9 mouse cellular contexts compared by ENCODE assay signal in the genomic region with DNA sequence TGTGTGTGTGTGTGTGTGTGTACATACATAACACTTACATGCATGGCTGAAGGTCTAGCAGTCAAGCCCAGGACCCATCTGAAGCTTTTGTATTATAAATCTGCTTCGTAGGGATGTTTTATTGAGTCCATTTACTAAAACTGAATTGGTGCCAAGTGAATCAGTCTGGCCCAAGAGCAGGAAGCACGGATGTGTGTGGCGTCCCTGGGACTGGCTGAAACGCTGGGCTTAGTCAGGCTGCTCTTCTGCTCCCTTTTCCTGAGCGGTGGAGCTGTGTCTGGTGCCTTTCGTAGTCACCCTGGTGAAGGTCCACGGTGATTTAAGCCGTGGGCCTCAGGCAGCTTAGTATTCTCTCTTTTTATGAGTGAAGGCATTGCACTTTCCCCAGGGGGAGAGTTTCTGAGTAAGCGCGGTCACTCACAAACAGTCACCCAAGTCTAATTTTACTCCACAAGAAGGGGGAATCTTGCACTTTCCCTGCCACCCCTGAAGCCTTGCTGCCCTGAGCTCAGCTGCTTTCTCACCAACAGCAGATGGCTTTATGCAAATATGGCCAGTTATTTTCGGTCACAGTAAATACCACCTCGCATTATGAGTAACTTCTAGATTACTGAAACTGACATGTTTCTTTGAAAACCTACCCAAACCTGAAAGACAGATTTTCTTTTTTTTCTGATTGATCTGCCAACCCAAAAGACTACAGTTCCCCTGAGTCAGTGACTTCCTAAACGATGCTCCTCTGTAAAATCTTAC.
DNase-seq lines count a peak whose midpoint lies in the region; ATAC-seq and TF ChIP-seq lines count a peak whose summit lies in the region.
"Had no signal": no experiment of that assay in that cellular context is flagged by ENCODE, and none has a peak within 500 bp of the region (broad histone marks: within the 10 kb centered on the region; RNA-seq: fewer than 3 reads in every experiment).

No protein-coding gene starts in this region.

- peak; percentile 6 for TF ChIP-seq RAD21 in CH12.LX (IDR thresholded peaks at IDR 0.05; ENCODE audit: low read depth, low read length)

- no peak overlapping the region for H3K9ac ChIP-seq in CH12.LX (ENCODE audit: insufficient read depth, low read depth)
- H3K9ac ChIP-seq in hindbrain, embryonic 16.5 days (ENCODE audit: low read depth, low read length), result no peak overlapping the region
- no peak overlapping the region for H3K9ac ChIP-seq in liver, embryonic 12.5 days

- H3K4me2 ChIP-seq in CH12.LX (ENCODE audit: insufficient read depth, low read depth, poor library complexity, severe bottlenecking), result peak overlapping the region; percentile 74
- no peak overlapping the region for H3K4me2 ChIP-seq in hindbrain, embryonic 16.5 days (ENCODE audit: low read length)
- no peak overlapping the region for H3K4me2 ChIP-seq in liver, embryonic 12.5 days

- H3K36me3 ChIP-seq in kidney, adult 2 months (ENCODE audit: control insufficient read depth, insufficient read depth, low read length), result no peaks in the 10 kb centered on the region
- peaks cover 4 to 40% of the 10 kb centered on the region in 2 experiments for H3K36me3 ChIP-seq in CH12.LX (replicated peaks in 1 of 2; ENCODE audit: control insufficient read depth in 1 of 2, insufficient read depth in 1 of 2, low read length in 1 of 2)
- no peaks in the 10 kb centered on the region; the same call in 1 of the 2 replicates for H3K36me3 ChIP-seq in hindbrain, embryonic 16.5 days (ENCODE audit: control insufficient read depth, insufficient read depth, low read length)
- peaks cover 8% of the 10 kb centered on the region; the same call in 1 of the 2 replicates for H3K36me3 ChIP-seq in liver, embryonic 12.5 days

- in situ Hi-C loops in CH12.LX (cut with MboI; ENCODE audit: low pct_ligation_motif_present, low pct_unique_long_range_greater_than_20kb, low sequenced_read_pairs), result loop anchor here (5.0 kb wide), 1 partner anchor 74 kb away; no protein-coding TSS in a partner anchor

- no peaks in the 10 kb centered on the region for H3K79me2 ChIP-seq in CH12.LX (replicated peaks; ENCODE audit: control insufficient read depth, extremely low read depth, insufficient read depth, poor library complexity, severe bottlenecking)

- WGBS in kidney, adult 2 months, result 46% methylated on average over 13 of the region's 13 CpGs
- WGBS in hindbrain, embryonic 16.5 days, result 35% methylated on average over 13 of the region's 13 CpGs
- 72% methylated on average over 13 of the region's 13 CpGs for WGBS in liver, embryonic 12.5 days (ENCODE audit: insufficient replicate concordance)

- dilution Hi-C loops in CH12.LX (cut with MboI; ENCODE audit: extremely low pct_ligation_motif_present, extremely low pct_unique_long_range_greater_than_20kb, low sequenced_read_pairs), result no loop called here

- no peaks in the 10 kb centered on the region for H3K9me3 ChIP-seq in CH12.LX (replicated peaks; ENCODE audit: low read length)
- H3K9me3 ChIP-seq in hindbrain, embryonic 16.5 days (ENCODE audit: control insufficient read depth, low read length), result no peaks in the 10 kb centered on the region
- no peaks in the 10 kb centered on the region for H3K9me3 ChIP-seq in liver, embryonic 12.5 days (replicated peaks)

- no peak overlapping the region for H3K27ac ChIP-seq in kidney, adult 2 months (ENCODE audit: insufficient read depth, low read depth, low read length)
- peak overlapping the region; percentile 68 for H3K27ac ChIP-seq in CH12.LX (ENCODE audit: insufficient read depth, low read depth)
- H3K27ac ChIP-seq in hindbrain, embryonic 16.5 days (ENCODE audit: low read depth, low read length), result peak overlapping the region; percentile 40
- H3K27ac ChIP-seq in liver, embryonic 12.5 days, result no peak overlapping the region

- no peak overlapping the region for H3K4me3 ChIP-seq in kidney, adult 2 months (ENCODE audit: insufficient read depth, low read depth, low read length)
- no peak overlapping the region for H3K4me3 ChIP-seq in CH12.LX (replicated peaks in 1 of 3; ENCODE audit: low read depth in 2 of 3, low read length in 2 of 3, poor library complexity in 1 of 3)
- H3K4me3 ChIP-seq in hindbrain, embryonic 16.5 days (ENCODE audit: low read length), result no peak overlapping the region
- no peak overlapping the region for H3K4me3 ChIP-seq in liver, embryonic 12.5 days

- peak; percentile 99 for TF ChIP-seq EP300 in CH12.LX (IDR thresholded peaks at IDR 0.05; ENCODE audit: low read length)

- DNase-seq in kidney, adult 2 months, result peak; percentile 38
- DNase-seq in kidney, adult 8-10 months, result no peak
- DNase-seq in CH12.LX (ENCODE audit: extremely low read depth), result peak; percentile 94
- peak; percentile 34 for DNase-seq in adrenal gland, adult 8-10 months
- no peak for DNase-seq in ovary, postnatal 36 days (ENCODE audit: low spot score)
- no peak for DNase-seq in left cerebral cortex, postnatal 36 days (ENCODE audit: low spot score in 2 of 2)

- TF ChIP-seq POLR2A in kidney, adult 2 months (IDR thresholded peaks at IDR 0.05; ENCODE audit: low read depth, low read length), result no peak
- TF ChIP-seq POLR2A in CH12.LX (IDR thresholded peaks at IDR 0.05; ENCODE audit: low read depth, low read length), result no peak

- no peaks in the 10 kb centered on the region for H3K27me3 ChIP-seq in kidney, adult 2 months (replicated peaks; ENCODE audit: control insufficient read depth, insufficient read depth, low read length)
- no peaks in the 10 kb centered on the region for H3K27me3 ChIP-seq in CH12.LX (replicated peaks)
- no peaks in the 10 kb centered on the region for H3K27me3 ChIP-seq in hindbrain, embryonic 16.5 days (replicated peaks; ENCODE audit: control insufficient read depth, insufficient read depth, low read length)
- no peaks in the 10 kb centered on the region for H3K27me3 ChIP-seq in liver, embryonic 12.5 days (replicated peaks)

- intact Hi-C loops in left cerebral cortex, postnatal 36 days (cut with DNase I), result no loop called here

- ATAC-seq in hindbrain, embryonic 16.5 days, result no peak
- no peak for ATAC-seq in liver, embryonic 12.5 days
- ATAC-seq: activated CD4-positive, CD25-positive, alpha-beta regulatory T cell, adult 4 months had no signal

- no peaks in the 10 kb centered on the region for H3K4me1 ChIP-seq in kidney, adult 2 months (ENCODE audit: control insufficient read depth, insufficient read depth, low read length)
- peaks cover 6 to 50% of the 10 kb centered on the region in 2 experiments; a peak in 3 of 4 replicates for H3K4me1 ChIP-seq in CH12.LX (ENCODE audit: control insufficient read depth in 1 of 2, insufficient read depth in 2 of 2)
- peaks cover 13% of the 10 kb centered on the region for H3K4me1 ChIP-seq in hindbrain, embryonic 16.5 days (ENCODE audit: control insufficient read depth, insufficient read depth, low read depth, low read length)
- no peaks in the 10 kb centered on the region for H3K4me1 ChIP-seq in liver, embryonic 12.5 days

- TF ChIP-seq CTCF in kidney, adult 2 months (conservative IDR thresholded peaks at IDR 0.05; ENCODE audit: insufficient read depth, insufficient read length, low read depth, low read length), result no peak
- TF ChIP-seq CTCF in CH12.LX (conservative IDR thresholded peaks at IDR 0.05 in 1 of 2, IDR thresholded peaks at IDR 0.05 in 1 of 2; ENCODE audit: low read depth in 2 of 2, low read length in 2 of 2), result no peak

TF ChIP-seq in CH12.LX, 34 proteins besides CTCF, POLR2A, EP300 and RAD21 (continues in another document):
- peak; percentile 18; the same call in 1 of the 2 replicates for TF ChIP-seq SMC3 (IDR thresholded peaks at IDR 0.05; ENCODE audit: low read depth, low read length)
- peak; percentile 99 for TF ChIP-seq IRF4 (IDR thresholded peaks at IDR 0.05; ENCODE audit: low read depth, low read length)
- no peak for TF ChIP-seq PAX5 (IDR thresholded peaks at IDR 0.05; ENCODE audit: low read length)
- TF ChIP-seq UBTF (IDR thresholded peaks at IDR 0.05; ENCODE audit: low read depth, low read length), result no peak
- no peak for TF ChIP-seq ZC3H11A (IDR thresholded peaks at IDR 0.05; ENCODE audit: low read depth, low read length)
- no peak for TF ChIP-seq E2F4 (IDR thresholded peaks at IDR 0.05; ENCODE audit: insufficient replicate concordance, low read depth, low read length)
- peak; percentile 91 for TF ChIP-seq JUN (IDR thresholded peaks at IDR 0.05; ENCODE audit: insufficient read depth, low read depth, low read length)
- peak; percentile 92 for TF ChIP-seq MAZ (IDR thresholded peaks at IDR 0.05; ENCODE audit: low read depth, low read length)
- TF ChIP-seq MYC (IDR thresholded peaks at IDR 0.05; ENCODE audit: low read depth, low read length), result peak; percentile 84
- TF ChIP-seq SIN3A (IDR thresholded peaks at IDR 0.05; ENCODE audit: low read length), result peak; percentile 93
- TF ChIP-seq USF2 (conservative IDR thresholded peaks at IDR 0.05; ENCODE audit: low read depth, low read length), result no peak
- no peak for TF ChIP-seq USF1 (IDR thresholded peaks at IDR 0.05; ENCODE audit: low read depth, low read length)
- peak; percentile 100 for TF ChIP-seq ETS1 (conservative IDR thresholded peaks at IDR 0.05; ENCODE audit: low read depth, low read length)
- TF ChIP-seq GABPA (IDR thresholded peaks at IDR 0.05; ENCODE audit: insufficient replicate concordance, low read depth, low read length), result no peak
- TF ChIP-seq MAFK (IDR thresholded peaks at IDR 0.05; ENCODE audit: insufficient replicate concordance, low read length), result peak; percentile 95
- TF ChIP-seq BHLHE40 (IDR thresholded peaks at IDR 0.05; ENCODE audit: low read depth, low read length), result peak; percentile 97
- TF ChIP-seq ZNF384 (IDR thresholded peaks at IDR 0.05; ENCODE audit: low read depth, low read length), result peak; percentile 93
- peak; percentile 90 for TF ChIP-seq CHD2 (IDR thresholded peaks at IDR 0.05; ENCODE audit: low read length)
- TF ChIP-seq KAT2A (IDR thresholded peaks at IDR 0.05; ENCODE audit: insufficient replicate concordance, low read length), result 0 out of 2 replicates have a peak, but pooled peaks have one; percentile 54
- TF ChIP-seq JUND (conservative IDR thresholded peaks at IDR 0.05; ENCODE audit: low read depth, low read length), result peak; percentile 97
- 0 out of 2 replicates have a peak, but pooled peaks have one; percentile 31 for TF ChIP-seq TBP (conservative IDR thresholded peaks at IDR 0.05; ENCODE audit: low read depth, low read length)
- TF ChIP-seq CHD1 (IDR thresholded peaks at IDR 0.05; ENCODE audit: low read depth, low read length), result peak; percentile 81
- TF ChIP-seq RCOR1 (conservative IDR thresholded peaks at IDR 0.05; ENCODE audit: low read depth, low read length), result peak; percentile 99
- TF ChIP-seq MAX (IDR thresholded peaks at IDR 0.05; ENCODE audit: low read length), result peak; percentile 74
- peak; percentile 27 for TF ChIP-seq ELF1 (IDR thresholded peaks at IDR 0.05; ENCODE audit: low read depth, low read length)
- TF ChIP-seq NELFE (IDR thresholded peaks at IDR 0.05; ENCODE audit: low read depth, low read length), result peak; percentile 24; the same call in 1 of the 2 replicates
- TF ChIP-seq ZKSCAN1 (IDR thresholded peaks at IDR 0.05; ENCODE audit: borderline replicate concordance, low read depth, low read length), result no peak

Comparison
In these comparisons a context has a peak if more than half of its experiments do, and no peak if none do; other contexts are left out.
1. DNase-seq: peak in kidney, adult 2 months (single experiment), CH12.LX (single experiment) and adrenal gland, adult 8-10 months (single experiment); none in kidney, adult 8-10 months (0 of 2), ovary, postnatal 36 days (single experiment) and left cerebral cortex, postnatal 36 days (0 of 2).
2. H3K27ac ChIP-seq: peak in CH12.LX (single experiment) and hindbrain, embryonic 16.5 days (single experiment); none in kidney, adult 2 months (single experiment) and liver, embryonic 12.5 days (single experiment).